Mouse (Mus musculus) hindbrain, embryonic 12.5 days (tissue): ENCODE measurements around the gene Ap3m1. TPM values are rescaled to one million over a fixed set of nuclear protein-coding genes. Genes with fewer than 3 reads are reported as not detected.

Experiments
- ATAC-seq: fragments of 200-750 bp; cut with Nextera tagmentation; 2 replicates; pipeline ENCODE4 v1.8.0; 2017; ENCODE audit warnings: moderate TSS enrichment; ENCODE audit not compliant: low FRiP score
- H3K27ac ChIP-seq: fragments of 300-500 bp; sonication (generic); 2 replicates; pipeline ENCODE4 v1.5.1; 2016; ENCODE audit warnings: mild to moderate bottlenecking
- H3K27me3 ChIP-seq: fragments of 300-500 bp; sonication (generic); 2 replicates; pipeline ENCODE4 v1.6.1; 2016; ENCODE audit warnings: mild to moderate bottlenecking
- H3K36me3 ChIP-seq: fragments of 300-500 bp; sonication (generic); 2 replicates; pipeline ENCODE4 v1.6.1; 2016; ENCODE audit warnings: mild to moderate bottlenecking
- H3K4me1 ChIP-seq: fragments of 300-500 bp; sonication (generic); 2 replicates; pipeline ENCODE4 v1.6.1; 2016
- H3K4me2 ChIP-seq: fragments of 300-500 bp; sonication (generic); replicated peaks from 2 replicates; pipeline ENCODE4 v1.6.1; 2016; ENCODE audit warnings: mild to moderate bottlenecking
- H3K4me3 ChIP-seq: fragments of 300-500 bp; sonication (generic); 2 replicates; pipeline ENCODE4 v1.5.1; 2016; ENCODE audit warnings: mild to moderate bottlenecking
- H3K9ac ChIP-seq: fragments of 300-500 bp; sonication (generic); 2 replicates; pipeline ENCODE4 v1.6.1; 2016; ENCODE audit warnings: mild to moderate bottlenecking, moderate library complexity
- H3K9me3 ChIP-seq: fragments of 300-500 bp; sonication (generic); replicated peaks from 2 replicates; pipeline ENCODE4 v1.6.1; 2016; ENCODE audit warnings: mild to moderate bottlenecking
- WGBS: fragments of 180-500 bp; shearing (Covaris S2); methylation state at CpG from one replicate; pipeline ENCODE4 v1.1.7; 2016; 5-methylcytosine and 5-hydroxymethylcytosine counted together
- polyA plus RNA-seq: library from polyadenylated mRNA; unstranded; fragments of >200 nt; fragmentation: Nextera tagmentation; extraction: Ambion mirVana; gene quantifications from 2 replicates; pipeline ENCODE4 v1.2.1, GENCODE M21; 2016

Ap3m1 gene
- polyA plus RNA-seq, 1 experiment from 2014 or later = 105 TPM

GRCm38 (mm10) chr14:20994475-20994874, 57.8 kb downstream of the Ap3m1 start:
- Histone ChIP-seq H3K4me3 (no peak overlapping the region), H3K27me3 (no peaks in the 10 kb centered on the region), H3K36me3 (peaks cover 5% of the 10 kb centered on the region), H3K4me2 (no peak overlapping the region), H3K9ac (no peak overlapping the region), H3K27ac (no peak overlapping the region), H3K4me1 (peaks cover 2% of the 10 kb centered on the region; the same call in 1 of the 2 replicates), H3K9me3 (no peaks in the 10 kb centered on the region)
- 72% methylated on average over 3 of the region's 3 CpGs for WGBS
- no peak for ATAC-seq

- Histone ChIP-seq H3K4me3 (no peak overlapping the region), H3K27me3 (no peaks in the 10 kb centered on the region), H3K4me2 (no peak overlapping the region), H3K4me1 (peaks cover 2% of the 10 kb centered on the region; the same call in 1 of the 2 replicates), H3K9me3 (no peaks in the 10 kb centered on the region), H3K36me3 (peaks cover 5% of the 10 kb centered on the region), H3K9ac (no peak overlapping the region), H3K27ac (no peak overlapping the region)
- 59% methylated on average over 3 of the region's 3 CpGs for WGBS
- no peak for ATAC-seq
Measured at GRCm38 (mm10) chr14:20993067-20993691, 59.1 kb downstream of the Ap3m1 start.

GRCm38 (mm10) chr14:20991492-20991891, 60.8 kb downstream of the Ap3m1 start:
- Histone ChIP-seq H3K27ac (no peak overlapping the region), H3K36me3 (peaks cover 7% of the 10 kb centered on the region), H3K9ac (no peak overlapping the region), H3K4me3 (no peak overlapping the region), H3K4me1 (peaks cover 1% of the 10 kb centered on the region; the same call in 1 of the 2 replicates), H3K27me3 (no peaks in the 10 kb centered on the region), H3K9me3 (no peaks in the 10 kb centered on the region), H3K4me2 (no peak overlapping the region)
- WGBS = 92% methylated on average over 1 of the region's 1 CpGs
- ATAC-seq = no peak

GRCm38 (mm10) chr14:20985482-20985881, 66.8 kb downstream of the Ap3m1 start:
- H3K9ac ChIP-seq = no peak overlapping the region
- H3K4me3 ChIP-seq = no peak overlapping the region
- 54% methylated on average over 3 of the region's 3 CpGs for WGBS
- no peaks in the 10 kb centered on the region for H3K9me3 ChIP-seq
- H3K27me3 ChIP-seq = no peaks in the 10 kb centered on the region
- H3K27ac ChIP-seq = no peak overlapping the region
- H3K4me1 ChIP-seq = no peaks in the 10 kb centered on the region
- H3K4me2 ChIP-seq = no peak overlapping the region
- peaks cover 5% of the 10 kb centered on the region; the same call in 1 of the 2 replicates for H3K36me3 ChIP-seq
- ATAC-seq = no peak

GRCm38 (mm10) chr14:20983832-20984231, 68.5 kb downstream of the Ap3m1 start:
- no peaks in the 10 kb centered on the region for H3K9me3 ChIP-seq
- H3K4me2 ChIP-seq = no peak overlapping the region
- peaks cover 5% of the 10 kb centered on the region; the same call in 1 of the 2 replicates for H3K36me3 ChIP-seq
- H3K27me3 ChIP-seq = no peaks in the 10 kb centered on the region
- H3K4me3 ChIP-seq = no peak overlapping the region
- no peak overlapping the region for H3K27ac ChIP-seq
- no peaks in the 10 kb centered on the region for H3K4me1 ChIP-seq
- 64% methylated on average over 2 of the region's 2 CpGs for WGBS
- H3K9ac ChIP-seq = no peak overlapping the region
- no peak for ATAC-seq

Other genes with a start within 250 kb of the Ap3m1 start
- 0.46 and 0.76 TPM in 2 replicates for gene Plau, start 215.8 kb downstream of the Ap3m1 start, polyA plus RNA-seq
- gene Vcl, start 123.1 kb downstream of the Ap3m1 start, polyA plus RNA-seq = 39.1 and 46.4 TPM in 2 replicates
- gene Adk, start 66 bp upstream of the Ap3m1 start, polyA plus RNA-seq = 76.2 and 79.3 TPM in 2 replicates